Mouse (Mus musculus) heart, postnatal 4 days (tissue): ENCODE results near the gene Gm49378. TPM values are rescaled to one million over a fixed set of nuclear protein-coding genes. Genes with fewer than 3 reads are reported as not detected.

ENCODE experiments used
- DNase-seq: peaks from one replicate; pipeline ENCODE4 v3.0.0; 2021
- total RNA-seq, 2 experiments: library from RNA; stranded (reverse); gene quantifications; 2 replicates each; pipeline ENCODE4 v1.2.3; 2021

The Gm49378 gene
- total RNA-seq, result 1 to 10 TPM; 3.7 to 4.3 TPM

DNA sequence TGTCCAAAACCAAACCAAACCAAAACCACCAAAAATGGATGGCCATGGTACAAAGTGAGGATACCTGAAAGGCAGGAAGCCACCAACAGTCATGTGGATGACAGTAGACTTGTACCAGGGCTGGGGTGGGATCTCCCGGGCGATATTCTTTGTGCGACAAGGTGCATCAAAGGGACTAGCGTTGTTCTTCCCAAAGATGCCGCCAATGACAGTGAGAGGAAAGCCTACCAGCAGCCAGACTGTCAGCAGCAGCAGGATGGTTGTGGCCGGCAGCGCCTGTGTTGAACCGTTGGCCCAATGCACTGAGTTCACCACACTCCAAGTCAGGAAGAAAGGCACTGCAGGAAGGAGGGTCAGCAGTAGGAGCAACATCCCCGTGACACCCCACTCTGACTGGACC, at the start of gene Gm49378:
Gene Gm49378 (minus strand): TSS at position 101 of the 400 bp plus-strand sequence.
- no peak for DNase-seq

DNA sequence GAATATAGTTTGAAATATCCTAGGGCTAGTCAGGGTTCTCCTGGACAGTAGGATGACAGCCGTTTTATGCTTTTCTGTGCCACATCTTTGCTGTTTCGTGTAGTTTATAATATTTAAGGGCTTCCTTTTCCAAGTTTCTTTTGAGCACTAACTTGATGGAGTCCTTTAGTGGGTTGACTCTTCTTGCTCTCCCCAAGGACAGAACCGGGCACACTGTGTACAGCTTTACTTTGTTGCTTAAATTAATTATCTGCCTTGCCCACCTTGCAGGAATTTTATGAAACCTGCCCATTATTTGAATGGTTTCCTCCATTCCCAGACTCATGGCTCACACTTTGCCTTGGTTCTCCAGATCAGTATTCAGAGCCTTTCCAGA, 44.4 kb upstream of the Gm49378 start:
- DNase-seq, result no peak

DNA sequence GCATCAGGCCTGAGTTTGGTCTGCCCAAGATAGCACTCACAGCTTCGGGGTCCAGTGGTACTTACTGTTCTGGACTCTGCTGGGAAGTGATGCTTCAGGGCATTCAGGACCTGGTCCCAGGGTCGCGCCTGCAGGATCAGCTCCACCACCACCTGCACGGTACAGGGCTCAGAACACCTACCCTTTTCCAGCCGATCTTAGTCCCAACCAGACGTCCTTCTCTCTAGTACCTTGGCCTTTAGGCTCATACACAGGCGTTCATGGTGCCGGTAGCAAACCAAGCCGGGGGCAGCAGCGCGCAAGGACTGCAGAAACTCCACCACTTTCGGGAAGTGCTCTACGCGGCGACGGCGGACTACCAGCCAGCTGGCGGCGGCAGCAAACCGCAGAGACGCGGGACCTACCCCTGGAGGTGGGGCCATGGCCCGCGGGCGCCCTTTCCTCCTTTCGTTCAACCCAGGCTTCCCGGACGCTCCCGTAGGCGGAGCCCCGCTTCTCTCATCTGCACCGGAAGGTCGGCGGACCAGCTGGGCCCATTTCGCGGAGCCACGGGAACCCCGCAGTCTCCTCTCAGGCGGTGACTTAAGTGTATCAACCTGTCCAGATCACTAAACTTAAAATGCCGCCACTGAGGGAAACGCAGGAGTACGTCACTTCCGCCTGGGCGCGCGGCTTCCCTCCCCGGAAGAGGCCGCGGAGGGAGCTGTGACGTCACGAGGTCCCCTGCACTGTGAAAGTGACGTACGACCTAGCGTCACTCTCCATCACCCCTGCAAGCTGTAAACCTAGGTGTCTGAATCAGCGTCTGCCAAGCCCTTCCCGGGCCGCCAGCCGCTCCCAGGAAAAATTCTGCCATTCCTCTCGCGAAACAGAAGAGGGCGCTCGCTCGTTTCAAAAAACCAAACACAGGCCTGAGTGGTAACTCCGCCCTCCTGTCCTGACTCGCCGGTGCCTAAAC, 43.7 kb upstream of the Gm49378 start, which contains the start of gene Tinf2:
Gene Tinf2 (minus strand): TSS at position 661 of the 958 bp plus-strand sequence.
- DNase-seq, result peak; percentile 92

DNA sequence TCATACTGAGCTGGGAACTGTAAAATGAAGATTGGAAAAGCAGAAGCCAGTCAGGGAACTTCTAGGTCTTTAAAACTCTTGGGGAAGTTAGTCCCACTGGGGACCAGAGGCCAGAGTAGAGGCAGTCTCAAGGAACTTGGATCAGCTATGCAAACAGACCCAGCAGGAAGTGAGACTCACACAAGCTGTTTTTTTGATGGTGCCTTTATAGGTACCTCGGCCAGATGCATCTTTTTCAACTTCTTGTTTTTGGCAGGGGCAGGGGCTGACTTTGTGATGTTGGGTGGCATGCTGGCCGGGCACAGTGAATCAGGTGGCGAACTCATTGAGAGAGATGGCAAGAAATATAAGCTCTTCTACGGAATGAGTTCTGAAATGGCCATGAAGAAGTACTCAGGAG, 39.9 kb upstream of the Gm49378 start:
- DNase-seq, result no peak

DNA sequence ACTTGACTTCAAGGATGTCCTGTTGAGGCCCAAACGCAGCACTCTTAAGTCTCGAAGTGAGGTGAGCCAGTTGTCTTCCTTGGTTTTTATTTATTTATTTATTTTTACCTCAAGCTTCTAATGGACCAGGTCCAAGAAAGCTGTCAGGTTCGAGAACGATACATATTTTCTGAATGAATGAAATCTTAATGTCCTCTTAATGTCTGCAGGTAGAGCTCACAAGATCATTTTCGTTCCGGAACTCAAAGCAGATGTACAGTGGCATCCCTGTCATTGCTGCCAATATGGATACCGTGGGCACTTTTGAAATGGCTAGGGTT, 35.0 kb upstream of the Gm49378 start:
- no peak for DNase-seq

DNA sequence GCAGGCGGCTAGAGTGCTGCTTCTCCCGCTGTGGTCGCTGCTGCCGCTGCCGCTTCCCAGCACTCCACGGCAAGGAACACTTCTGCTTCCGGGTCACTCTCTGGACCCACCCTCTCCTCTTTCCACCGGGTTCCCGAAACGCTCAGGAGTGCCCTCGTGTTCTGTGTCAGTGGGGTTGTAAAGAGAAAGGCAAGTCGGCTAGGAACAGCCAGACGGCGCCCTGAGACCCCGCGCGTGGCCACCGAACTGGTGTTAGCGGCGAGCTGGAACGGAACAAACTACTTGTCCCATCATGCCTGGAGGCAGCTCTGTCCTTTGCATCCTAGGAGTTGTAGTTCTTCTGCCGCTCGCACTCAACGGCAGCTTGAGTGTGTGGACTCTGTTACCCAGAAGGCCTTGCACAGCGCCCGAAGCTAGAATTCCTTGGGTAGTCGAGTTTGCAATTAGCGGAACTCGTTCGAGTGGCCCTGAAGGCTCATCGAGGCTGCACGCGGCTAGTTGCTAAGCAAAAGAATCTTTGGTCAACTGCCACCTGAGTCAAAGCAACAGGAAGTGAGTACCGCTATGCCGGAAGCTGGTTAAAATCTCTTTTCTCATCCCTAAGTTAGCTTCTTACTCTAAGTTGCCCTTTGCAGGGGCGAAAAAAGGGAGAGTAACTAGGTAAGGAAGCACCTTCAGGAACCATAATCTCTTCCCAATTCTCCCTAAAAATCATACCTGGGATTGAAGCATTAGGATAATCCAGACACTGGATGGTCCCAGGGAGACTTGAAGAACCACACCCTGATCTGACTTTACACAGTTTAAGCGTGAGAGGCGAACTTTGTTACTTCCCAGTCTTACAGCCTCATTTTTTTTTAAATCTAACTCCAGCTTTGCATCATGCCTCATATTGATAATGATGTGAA, 34.4 kb upstream of the Gm49378 start, which contains the start of the genes Gmpr2 and Nedd8:
Gene Gmpr2 (plus strand): TSS at position 109 of the 908 bp plus-strand sequence.
Gene Nedd8 (minus strand): TSS at position 292 of the 908 bp plus-strand sequence.
- DNase-seq, result peak; percentile 86

DNA sequence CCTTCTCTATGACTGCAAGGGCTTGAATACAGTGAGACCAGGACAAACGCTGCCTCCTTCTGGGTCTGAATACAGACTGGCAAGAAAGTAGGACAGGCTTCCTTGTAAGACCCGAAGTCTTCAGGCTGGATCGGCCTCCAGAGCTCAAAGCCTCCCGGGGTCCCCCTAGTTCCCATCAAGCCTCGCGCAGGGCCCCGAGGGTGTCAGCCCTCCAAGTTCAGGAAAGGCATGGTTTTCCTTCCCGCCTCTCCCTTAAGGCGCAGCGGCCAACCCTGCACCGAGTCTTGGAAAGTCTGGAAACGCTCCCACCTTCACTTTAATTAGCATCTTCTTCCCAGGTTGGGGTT, 33.8 kb upstream of the Gm49378 start:
- no peak for DNase-seq

DNA sequence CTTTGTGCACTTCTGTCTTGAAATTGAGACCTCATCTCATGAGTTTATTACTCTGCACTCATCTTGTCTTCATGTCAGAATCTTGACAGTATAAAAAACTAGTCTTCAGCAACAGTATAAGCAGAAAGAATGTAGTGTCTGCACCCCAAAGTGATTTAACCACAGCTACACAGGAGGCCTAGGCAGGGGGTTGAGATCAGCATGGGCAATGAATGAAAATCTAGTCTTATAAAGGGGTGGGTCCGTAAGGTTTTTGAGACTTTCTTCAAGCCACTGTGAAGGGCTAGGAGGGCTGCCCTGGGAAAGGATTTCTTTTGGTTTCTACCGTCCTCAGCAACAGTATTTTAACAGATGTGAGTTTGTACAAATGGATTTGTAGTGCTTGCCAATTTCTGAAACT, 22.9 kb upstream of the Gm49378 start:
- DNase-seq, result no peak

DNA sequence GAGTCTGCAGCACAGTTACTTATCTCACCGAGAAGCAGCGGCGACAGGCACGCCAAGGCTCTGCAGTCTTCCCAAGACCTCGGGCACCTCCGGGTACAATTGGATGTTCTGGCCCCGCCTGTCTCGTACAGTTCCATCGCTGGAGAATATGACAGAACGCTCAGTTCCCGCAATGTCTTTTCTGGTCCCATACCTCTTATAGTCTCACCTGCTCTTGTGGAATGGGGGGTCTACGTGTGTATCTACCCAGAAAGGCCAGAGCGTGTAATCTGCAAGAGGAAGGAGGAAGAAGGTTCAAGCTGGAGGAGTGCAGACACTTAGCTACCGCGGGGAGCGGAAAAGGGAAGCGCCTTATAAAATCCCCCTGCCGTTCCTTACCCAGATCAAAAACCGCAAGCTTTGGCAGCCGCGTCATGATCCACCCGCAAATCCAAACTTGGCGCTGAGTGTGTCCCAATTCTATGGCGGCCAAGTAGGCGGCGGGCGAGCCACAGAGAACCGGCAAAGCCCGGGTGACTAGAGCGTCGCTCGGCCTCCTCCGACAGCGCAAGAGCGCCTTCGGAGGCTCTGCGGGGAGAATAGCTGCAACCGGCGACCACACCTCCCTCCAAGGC, 22.4 kb upstream of the Gm49378 start, which contains the start of gene Mdp1:
Gene Mdp1 (minus strand): TSS at position 549 of the 614 bp plus-strand sequence.
- peak; percentile 83 for DNase-seq

DNA sequence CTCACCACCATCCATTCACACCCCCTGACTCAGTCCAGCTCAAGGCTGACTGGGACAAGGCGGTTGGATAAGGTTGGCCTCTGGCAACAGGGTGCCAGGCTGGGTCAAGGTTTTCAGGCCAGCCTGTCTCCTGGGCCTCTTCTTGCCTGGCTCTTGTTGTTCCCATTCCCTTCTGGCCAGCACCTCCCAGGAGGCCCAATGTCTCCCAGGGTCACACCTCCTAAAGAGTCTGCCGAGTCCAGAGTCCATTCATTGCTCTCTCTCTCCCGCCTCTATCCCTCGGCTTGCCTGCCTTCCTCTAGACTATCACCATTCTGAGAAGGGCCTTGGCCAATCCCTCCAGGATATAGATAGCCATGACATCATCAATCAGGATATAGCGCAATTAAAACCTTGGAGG, 20.3 kb upstream of the Gm49378 start:
- no peak for DNase-seq

DNA sequence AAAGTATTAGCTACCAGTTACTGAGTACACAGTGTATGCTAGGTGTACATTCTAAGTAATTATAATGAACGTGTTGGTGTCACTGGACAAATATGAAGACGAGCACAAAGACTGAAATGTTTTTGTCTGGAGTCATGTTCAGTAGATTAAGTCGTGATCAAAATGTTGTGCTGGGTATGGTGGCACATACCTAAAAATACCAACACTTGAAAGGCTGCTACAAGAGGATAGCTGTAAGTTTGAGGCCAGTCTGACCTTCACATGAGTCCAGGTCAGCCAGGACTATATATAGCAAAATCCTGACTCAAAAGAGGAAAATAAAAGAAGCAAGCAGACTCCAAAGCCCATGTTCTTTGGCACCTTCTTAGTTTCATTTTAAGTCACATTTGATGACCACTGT, 19.2 kb upstream of the Gm49378 start:
- DNase-seq, result no peak

DNA sequence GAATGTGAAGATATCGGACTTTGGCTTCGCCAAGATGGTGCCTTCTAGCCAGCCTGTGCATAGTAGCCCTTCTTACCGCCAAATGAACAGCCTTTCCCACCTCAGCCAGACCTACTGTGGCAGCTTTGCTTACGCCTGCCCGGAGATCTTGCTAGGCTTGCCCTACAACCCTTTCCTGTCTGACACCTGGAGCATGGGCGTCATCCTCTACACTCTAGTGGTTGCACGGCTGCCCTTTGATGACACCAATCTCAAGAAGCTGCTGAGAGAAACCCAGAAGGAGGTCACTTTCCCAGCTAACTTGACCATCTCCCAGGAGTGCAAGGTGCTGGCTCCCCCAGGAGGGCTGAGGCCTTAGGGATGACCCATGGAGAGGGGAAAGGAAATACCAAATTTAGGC, 13.8 kb upstream of the Gm49378 start:
- DNase-seq, result no peak

DNA sequence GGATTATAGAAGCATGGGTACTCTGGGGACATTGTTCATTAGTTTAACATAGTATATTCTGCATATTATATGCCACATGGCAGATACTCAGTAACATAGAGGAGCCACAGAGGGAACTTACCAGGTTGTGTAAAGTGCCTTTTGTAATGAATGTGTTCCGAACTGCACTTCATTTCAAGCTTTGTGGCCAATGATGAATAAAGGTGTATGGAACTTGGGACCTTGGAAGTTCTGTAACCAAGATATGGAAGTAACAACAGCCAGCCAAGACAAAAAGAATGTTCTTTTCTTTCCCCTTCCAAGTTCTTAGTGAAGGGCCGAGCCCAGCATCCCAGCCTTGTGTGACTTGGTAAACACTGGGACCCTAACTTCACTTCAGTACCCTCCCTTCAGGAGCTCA, 12.2 kb upstream of the Gm49378 start, which contains the start of gene Tssk4:
Gene Tssk4 (plus strand): TSS at position 301 of the 400 bp plus-strand sequence.
- no peak for DNase-seq

DNA sequence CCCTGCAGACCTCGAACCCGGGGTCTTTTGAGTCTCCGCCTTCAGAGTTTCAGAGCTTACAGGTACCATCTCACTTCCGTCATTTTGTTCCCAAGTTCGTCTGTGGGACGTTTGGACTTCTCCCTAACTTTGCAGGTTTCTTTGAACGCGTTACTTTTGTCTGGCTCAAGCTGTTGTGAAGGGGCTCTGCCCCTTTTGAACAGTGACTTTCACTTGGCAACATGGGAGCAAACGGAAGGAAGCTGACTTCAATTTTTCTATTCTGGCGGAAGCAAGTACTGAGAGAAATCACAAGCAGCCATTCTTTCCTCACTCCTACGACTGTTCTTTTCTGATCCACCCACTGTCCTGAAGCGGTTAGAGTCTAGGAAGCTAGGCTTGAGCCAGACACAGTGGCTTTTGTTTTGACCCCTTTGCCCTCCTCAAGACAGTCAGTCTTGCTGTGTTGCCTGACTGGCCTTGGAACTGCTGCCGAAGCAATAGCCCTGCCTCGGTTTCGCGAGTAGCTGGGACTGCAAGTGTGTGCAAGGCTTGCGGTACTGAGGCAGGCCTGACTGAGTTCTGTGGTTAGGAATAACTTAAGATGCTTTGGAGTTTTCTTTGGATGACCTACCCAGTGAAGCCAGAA, 6.7 kb upstream of the Gm49378 start:
- DNase-seq, result peak; percentile 18

DNA sequence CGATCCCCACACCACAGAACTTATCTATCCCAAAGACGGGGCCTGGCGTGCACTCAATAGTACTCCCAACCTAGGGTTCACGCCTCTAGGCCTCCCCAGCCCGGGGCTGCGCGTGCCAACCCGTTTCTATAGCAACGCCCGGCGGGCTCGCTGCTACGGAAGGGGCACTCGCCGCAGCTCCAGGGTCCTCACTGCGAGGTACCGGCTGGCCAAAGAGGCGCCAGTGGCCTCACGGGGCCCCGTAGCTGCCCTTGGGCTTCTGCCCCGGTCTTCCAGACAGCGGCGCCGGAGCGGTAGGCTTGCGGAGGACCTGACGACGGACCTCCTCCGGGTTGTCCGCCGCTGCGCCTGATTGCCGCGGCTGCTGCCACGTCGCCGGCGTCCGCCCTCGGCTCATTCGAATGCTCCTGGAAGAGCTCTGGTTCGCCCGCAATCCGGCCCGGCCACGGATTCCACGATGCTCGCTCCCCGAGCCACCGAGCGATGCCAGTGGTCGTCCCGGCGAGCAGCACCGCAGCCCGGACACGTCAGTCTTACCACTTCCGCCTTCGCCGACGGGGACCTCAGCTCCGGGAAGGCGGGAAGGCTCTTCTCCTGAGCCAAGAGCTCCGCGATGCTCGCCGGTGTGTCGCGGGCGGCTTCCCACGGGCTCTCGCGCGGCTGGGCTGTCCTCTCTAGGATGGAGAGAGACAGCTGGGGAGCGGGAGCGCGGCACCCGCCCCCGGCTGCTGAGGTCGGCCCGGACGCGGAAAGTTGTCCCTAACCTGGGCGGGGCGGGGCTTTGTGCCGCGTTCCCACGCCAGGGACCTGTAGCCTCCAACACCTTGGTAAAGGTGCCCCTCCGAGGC, 5.6 kb upstream of the Gm49378 start, which contains the start of gene Tm9sf1:
Gene Tm9sf1 (minus strand): TSS at position 747 of the 848 bp plus-strand sequence.
- DNase-seq, result peak; percentile 86

DNA sequence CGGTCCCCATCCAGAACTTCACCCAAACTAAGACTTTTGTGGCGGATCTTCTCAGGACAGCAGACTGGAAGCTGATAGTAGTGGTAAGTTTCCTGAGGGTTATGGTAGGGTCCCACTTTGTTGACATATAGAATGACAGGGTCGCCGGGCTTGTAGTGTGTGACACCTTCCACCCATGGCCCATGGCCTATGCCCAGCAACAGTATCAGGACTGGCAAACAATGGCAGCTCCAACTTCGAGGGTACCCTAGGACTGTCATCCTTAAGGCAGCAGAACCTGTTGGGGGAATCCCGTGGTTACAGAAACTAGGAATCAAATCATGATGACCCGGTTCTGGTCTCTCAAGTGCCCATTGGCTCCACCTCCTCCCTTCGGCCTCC, 5.0 kb upstream of the Gm49378 start:
- DNase-seq, result no peak

DNA sequence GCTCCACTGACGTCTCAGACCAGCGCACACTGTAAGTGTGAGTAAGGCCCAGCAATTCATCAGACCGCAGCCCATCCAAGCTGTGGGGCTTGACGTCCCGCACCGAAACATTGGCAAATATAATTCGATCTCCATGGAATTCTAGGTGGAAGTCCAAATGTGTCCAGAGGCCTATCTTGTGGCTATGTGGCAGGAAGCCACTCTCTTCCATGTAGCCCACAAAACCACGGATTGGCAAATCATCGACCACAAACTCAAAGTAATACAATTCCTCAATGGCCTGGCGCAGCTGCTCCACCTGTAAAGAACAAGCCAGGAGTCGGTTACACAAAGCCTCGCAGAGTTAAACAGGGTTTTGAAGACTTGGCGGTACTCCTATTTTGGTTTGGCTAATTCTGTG, 3.6 kb upstream of the Gm49378 start:
- DNase-seq, result no peak

DNA sequence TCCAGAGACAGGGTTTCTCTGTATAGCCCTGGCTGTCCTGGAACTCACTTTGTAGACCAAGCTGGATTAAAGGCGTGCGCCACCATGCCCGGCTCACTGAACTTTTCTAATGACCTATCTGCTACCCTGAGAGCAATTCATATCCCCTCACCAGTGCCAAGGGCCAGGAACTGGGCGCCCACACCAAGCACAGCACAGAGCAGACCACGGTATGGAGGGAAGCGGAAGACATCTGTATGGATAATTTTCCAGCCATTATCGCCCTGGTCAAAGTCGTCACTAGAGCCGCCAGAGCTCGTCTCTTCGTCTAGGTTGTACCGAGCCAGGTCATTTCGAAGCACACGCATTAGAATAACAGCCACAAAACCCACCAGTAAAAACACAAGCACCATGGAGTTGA, 3.1 kb upstream of the Gm49378 start:
- DNase-seq, result no peak

DNA sequence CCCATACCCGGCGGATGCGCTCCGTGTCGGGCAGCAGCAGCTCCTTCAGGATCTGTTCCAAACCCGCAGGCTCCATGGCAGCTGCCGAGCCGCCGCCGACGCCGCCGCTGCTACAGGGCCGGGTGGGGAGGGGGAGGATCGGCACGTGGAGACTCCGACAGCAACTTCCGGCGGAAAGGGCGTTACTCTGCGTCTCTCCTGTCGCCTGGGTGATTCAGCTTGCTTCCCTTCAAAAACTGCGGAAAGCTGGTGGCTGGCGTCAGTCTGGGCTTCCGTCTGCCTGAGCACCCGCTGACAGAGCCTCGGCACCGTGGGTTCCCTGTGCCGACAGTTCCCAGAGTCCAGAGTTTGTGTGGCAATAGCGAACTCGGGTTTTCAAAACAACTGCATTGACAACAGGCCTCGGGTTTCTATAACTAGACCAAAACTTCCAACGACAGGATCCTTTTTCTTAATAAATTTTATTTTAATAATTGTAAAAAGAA, 2.1 kb downstream of the Gm49378 start, which contains the start of gene Ipo4:
Gene Ipo4 (minus strand): TSS at position 435 of the 485 bp plus-strand sequence.
- peak; percentile 90 for DNase-seq

DNA sequence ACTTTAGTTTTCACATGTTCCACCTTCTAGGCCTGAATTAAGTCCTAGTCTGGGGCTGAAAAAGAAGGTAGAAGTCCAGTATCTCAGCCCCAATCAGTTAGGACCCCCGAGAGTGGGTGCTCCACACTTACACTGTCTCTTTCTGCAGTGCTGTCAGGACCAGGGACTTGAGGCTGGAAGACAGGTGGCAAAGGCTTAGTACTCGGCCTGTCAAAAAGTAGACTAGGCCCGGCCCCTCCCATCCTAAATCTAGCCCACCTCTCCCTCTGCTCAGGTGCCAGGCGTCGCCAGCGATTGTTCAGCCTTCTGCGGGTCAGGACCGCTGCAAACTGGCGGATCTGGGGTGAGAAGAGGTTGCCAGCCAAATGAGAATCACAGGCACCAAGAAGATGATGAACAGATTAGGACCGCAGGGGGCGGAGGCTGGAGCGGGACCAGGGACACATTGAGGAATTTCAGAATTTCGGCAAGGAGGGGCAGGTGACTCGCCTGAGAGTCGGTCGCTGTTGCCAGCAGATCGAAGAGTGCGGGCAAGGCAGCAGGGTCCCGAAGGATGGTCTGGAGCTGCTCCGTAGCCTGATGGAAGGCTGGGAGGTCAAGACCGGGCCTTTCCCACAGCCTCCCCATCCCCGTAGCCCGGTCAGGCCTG, 2.7 kb downstream of the Gm49378 start:
- no peak for DNase-seq
